Mouse (Mus musculus) CH12.LX (cell line): ENCODE results near the gene Bpifb6.

ENCODE experiments used
- CHD2 ChIP-seq: IDR thresholded peaks from 2 replicates; pipeline ENCODE4 v1.6.1; 2011; ENCODE audit warnings: low read length, improper control_type of control experiment
- CTCF ChIP-seq, 2 experiments: IDR thresholded peaks in 1 of 2; conservative IDR thresholded peaks in 1 of 2; 2 replicates each; pipeline ENCODE4 v1.5.1; 2011 to 2012; ENCODE audit warnings: low read depth in 2 of 2, low read length in 2 of 2, improper control_type of control experiment in 1 of 2, inconsistent platforms in 1 of 2, mild to moderate bottlenecking in 1 of 2, moderate library complexity in 1 of 2
- ELF1 ChIP-seq: IDR thresholded peaks from 2 replicates; pipeline ENCODE4 v1.6.1; 2014; ENCODE audit warnings: low read depth, mild to moderate bottlenecking, inconsistent platforms, low read length, improper control_type of control experiment
- EP300 ChIP-seq: IDR thresholded peaks from 2 replicates; pipeline ENCODE4 v1.6.1; 2011; ENCODE audit warnings: low read length, improper control_type of control experiment
- ETS1 ChIP-seq: conservative IDR thresholded peaks from 2 replicates; pipeline ENCODE4 v1.6.1; 2012; ENCODE audit warnings: low read depth, mild to moderate bottlenecking, inconsistent platforms, low read length, improper control_type of control experiment, moderate library complexity
- IRF4 ChIP-seq: IDR thresholded peaks from 2 replicates; pipeline ENCODE4 v1.6.1; 2014; ENCODE audit warnings: low read depth, mild to moderate bottlenecking, inconsistent platforms, low read length, improper control_type of control experiment
- JUN ChIP-seq: IDR thresholded peaks from 2 replicates; pipeline ENCODE4 v1.6.1; 2011; ENCODE audit warnings: low read depth, mild to moderate bottlenecking, low read length, improper control_type of control experiment, moderate library complexity; ENCODE audit not compliant: insufficient read depth
- MEF2A ChIP-seq: IDR thresholded peaks from 2 replicates; pipeline ENCODE4 v1.6.1; 2014; ENCODE audit warnings: low read depth, mild to moderate bottlenecking, inconsistent platforms, low read length, improper control_type of control experiment, borderline replicate concordance
- POLR2A ChIP-seq: IDR thresholded peaks from 2 replicates; pipeline ENCODE4 v1.6.1; 2011; ENCODE audit warnings: low read depth, mild to moderate bottlenecking, improper control_type of control experiment, low read length
- SMC3 ChIP-seq: IDR thresholded peaks from 2 replicates; pipeline ENCODE4 v1.6.1; 2011; ENCODE audit warnings: low read depth, low read length, improper control_type of control experiment
- UBTF ChIP-seq: IDR thresholded peaks from 2 replicates; pipeline ENCODE4 v1.6.1; 2012; ENCODE audit warnings: low read depth, mild to moderate bottlenecking, inconsistent platforms, low read length, improper control_type of control experiment, moderate library complexity
- ZMIZ1 ChIP-seq: IDR thresholded peaks from 2 replicates; pipeline ENCODE4 v1.6.1; 2012; ENCODE audit warnings: low read depth, mild to moderate bottlenecking, inconsistent platforms, low read length, improper control_type of control experiment
- ZNF384 ChIP-seq: IDR thresholded peaks from 2 replicates; pipeline ENCODE4 v1.6.1; 2012; ENCODE audit warnings: low read depth, low read length, improper control_type of control experiment, inconsistent platforms

GRCm38 (mm10) chr2:153861960-153862359, 38.2 kb upstream of the Bpifb6 start:
- TF ChIP-seq POLR2A (no peak), JUN (no peak), CTCF (conservative IDR thresholded peaks at IDR 0.05 in 1 of 2, IDR thresholded peaks at IDR 0.05 in 1 of 2; ENCODE audit: low read depth in 2 of 2, low read length in 2 of 2) (no peak), EP300 (no peak), SMC3 (no peak), MEF2A (no peak), UBTF (no peak), CHD2 (no peak), ELF1 (no peak), ZMIZ1 (no peak), ZNF384 (no peak), ETS1 (no peak), IRF4 (no peak)
